Mouse (Mus musculus) heart, adult 18-20 months (tissue): ENCODE measurements around the gene Gm8374. TPM values are rescaled to one million over a fixed set of nuclear protein-coding genes. Genes with fewer than 3 reads are reported as not detected.
"Not testable (repeated sequence)": the region's sequence is repeated elsewhere in the genome, so short reads cannot be mapped to it uniquely, and the experiment has no call there.

Experiments
- DNase-seq, 2 experiments: peaks; one replicate each; pipeline ENCODE4 v3.0.0; 2021 to 2022; ENCODE audit warnings: mixed read lengths in 1 of 2
- long read RNA-seq, 2 experiments: library from polyadenylated mRNA; stranded (forward); transcript quantifications; one replicate each; pipeline ENCODE4 v2.0.0; 2021
- total RNA-seq, 2 experiments: library from RNA; stranded (reverse); gene quantifications; 2 replicates each; pipeline ENCODE4 v1.2.3; 2021

The Gm8374 gene
- total RNA-seq: not detected
- long read RNA-seq, experiment 1: 0 reads
- long read RNA-seq, experiment 2: 0 reads

DNA sequence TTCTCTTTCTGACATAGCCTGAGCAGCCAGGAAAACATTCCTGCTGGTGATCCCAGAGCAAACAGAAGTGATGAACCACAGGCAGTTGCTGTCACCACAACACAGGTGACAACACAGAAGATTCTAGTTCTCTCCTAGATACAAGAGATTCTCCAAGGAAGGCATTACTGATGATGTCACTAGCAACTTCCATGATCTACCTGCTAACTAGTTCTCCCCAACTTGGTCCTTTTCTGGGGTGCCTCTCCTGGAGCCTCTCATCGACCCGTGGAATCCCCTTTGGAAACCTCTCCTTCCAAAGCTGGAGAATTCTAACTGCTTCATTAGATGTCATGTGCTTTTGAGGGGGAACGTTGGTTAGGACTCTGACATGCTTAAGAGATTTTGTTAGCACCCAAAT, at the start of gene Gm8374:
Gm8374 (minus strand) TSS at position 101 of the 400 bp plus-strand sequence.
- not testable (repeated sequence) for DNase-seq

DNA sequence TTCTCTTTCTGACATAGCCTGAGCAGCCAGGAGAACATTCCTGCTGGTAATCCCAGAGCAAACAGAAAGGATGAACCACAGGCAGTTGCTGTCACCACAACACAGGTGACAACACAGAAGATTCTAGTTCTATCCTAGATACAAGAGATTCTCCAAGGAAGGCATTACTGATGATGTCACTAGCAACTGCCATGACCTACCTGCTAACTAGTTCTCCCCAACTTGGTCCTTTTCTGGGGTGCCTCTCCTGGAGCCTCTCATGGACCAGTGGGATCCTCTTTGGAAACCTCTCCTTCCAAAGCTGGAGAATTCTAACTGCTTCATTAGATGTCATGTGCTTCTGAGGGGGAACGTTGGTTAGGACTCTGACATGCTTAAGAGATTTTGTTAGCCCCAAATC, 32.6 kb downstream of the Gm8374 start, which contains the start of gene Gm5797:
Gm5797 (minus strand) TSS at position 101 of the 400 bp plus-strand sequence.
- not testable (repeated sequence) for DNase-seq

GRCm38 (mm10) chr14:7315093-7315492, 49.8 kb downstream of the Gm8374 start:
- DNase-seq: peak; percentile 1 to 10

DNA sequence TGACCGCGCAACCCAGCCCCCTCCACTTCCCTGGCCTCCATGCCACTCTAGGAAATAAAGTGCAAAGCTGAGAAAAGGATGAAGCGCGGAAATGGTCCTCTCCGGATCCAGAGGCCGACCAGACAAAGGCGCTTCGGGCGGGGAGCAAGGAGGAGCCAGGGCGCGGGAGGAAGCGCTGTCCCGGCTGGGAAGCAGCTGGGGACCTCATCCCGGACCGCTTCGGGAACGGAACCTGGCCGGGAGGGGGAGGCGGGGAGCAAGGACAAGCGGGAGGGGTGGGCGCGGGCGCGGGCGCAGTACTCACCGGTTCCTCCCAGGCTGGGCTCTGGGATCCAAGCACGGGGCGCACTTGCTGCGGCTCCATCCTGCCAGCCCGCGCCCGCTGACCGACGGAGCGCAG, 50.3 kb downstream of the Gm8374 start, which contains the start of gene Gm3739:
Gm3739 (minus strand) TSS at position 389 of the 400 bp plus-strand sequence.
- DNase-seq: peak; percentile 1 to 32

Other genes starting within 250 kb of the Gm8374 start
- gene Gm6676, start 239.7 kb downstream of the Gm8374 start, total RNA-seq: not detected
- under 1 TPM in 1 of 2 experiments, not detected in 1; 0.30 TPM for gene Gm3512, start 190.6 kb downstream of the Gm8374 start, total RNA-seq
- not detected for gene Gm16434, start 170.6 kb downstream of the Gm8374 start, total RNA-seq
- not detected for gene Gm3727, start 100.4 kb downstream of the Gm8374 start, total RNA-seq
- gene Gm3739, start 50.1 kb downstream of the Gm8374 start, total RNA-seq: under 1 TPM in 1 of 2 experiments, not detected in 1; 0.15 TPM
- gene Gm5797, start 32.7 kb downstream of the Gm8374 start, total RNA-seq: not detected
- not detected for gene Gm3755, start 85.8 kb upstream of the Gm8374 start, total RNA-seq
- gene Gm3752, start 118.6 kb upstream of the Gm8374 start, total RNA-seq: not detected
- gene Gm3558, start 203.4 kb upstream of the Gm8374 start, total RNA-seq: under 1 TPM; 0.79 to 0.80 TPM
- gene Gm10338, start 230.5 kb upstream of the Gm8374 start, total RNA-seq: not detected